Mouse (Mus musculus) cerebellum, adult 2 months (tissue): Measurements from ENCODE around the gene D630045J12Rik. TPM values are rescaled to one million over a fixed set of nuclear protein-coding genes. Genes with fewer than 3 reads are reported as not detected.

Source experiments
- DNase-seq, 2 experiments: peaks; one replicate each; pipeline ENCODE4 v3.0.0; 2021
- H3K27ac ChIP-seq: fragments of 200-500 bp; 2 replicates; pipeline ENCODE4 v1.5.1; 2012; ENCODE audit warnings: low read length, control low read depth, inconsistent platforms; ENCODE audit not compliant: insufficient read depth
- H3K27me3 ChIP-seq: fragments of 200-500 bp; 2 replicates; pipeline ENCODE4 v1.6.1; 2012; ENCODE audit warnings: inconsistent platforms, mild to moderate bottlenecking, low read length, moderate library complexity; ENCODE audit not compliant: control insufficient read depth, insufficient read depth
- H3K4me1 ChIP-seq: fragments of 200-500 bp; 2 replicates; pipeline ENCODE4 v1.6.1; 2011; ENCODE audit warnings: low read length; ENCODE audit not compliant: control insufficient read depth, insufficient read depth
- H3K4me3 ChIP-seq: fragments of 200-500 bp; replicated peaks from 2 replicates; pipeline ENCODE3; 2011; ENCODE audit warnings: mild to moderate bottlenecking, low read depth, low read length, control low read depth; ENCODE audit not compliant: insufficient read depth
- CTCF ChIP-seq: fragments of 200-500 bp; IDR thresholded peaks from 2 replicates; pipeline ENCODE4 v1.5.1; 2011; ENCODE audit warnings: low read depth, mild to moderate bottlenecking, control low read depth, low read length, moderate library complexity, borderline replicate concordance; ENCODE audit not compliant: insufficient read depth
- POLR2A ChIP-seq: fragments of 200-500 bp; IDR thresholded peaks from 2 replicates; pipeline ENCODE4 v1.6.1; 2011; ENCODE audit warnings: low read length, control low read depth, borderline replicate concordance; ENCODE audit not compliant: insufficient read depth
- WGBS: fragments of 180-500 bp; shearing (Covaris S2); methylation state at CpG from one replicate; pipeline ENCODE4 v1.1.7; 2018; 5-methylcytosine and 5-hydroxymethylcytosine counted together
- polyA plus RNA-seq: library from polyadenylated mRNA; depleted of rRNA; stranded (reverse); fragments of >200 nt; gene quantifications from 2 replicates; pipeline ENCODE4 v1.2.3, GENCODE M21; 2012; rRNA removed

The D630045J12Rik gene
- 15.9 TPM in 2 replicates for polyA plus RNA-seq

DNA sequence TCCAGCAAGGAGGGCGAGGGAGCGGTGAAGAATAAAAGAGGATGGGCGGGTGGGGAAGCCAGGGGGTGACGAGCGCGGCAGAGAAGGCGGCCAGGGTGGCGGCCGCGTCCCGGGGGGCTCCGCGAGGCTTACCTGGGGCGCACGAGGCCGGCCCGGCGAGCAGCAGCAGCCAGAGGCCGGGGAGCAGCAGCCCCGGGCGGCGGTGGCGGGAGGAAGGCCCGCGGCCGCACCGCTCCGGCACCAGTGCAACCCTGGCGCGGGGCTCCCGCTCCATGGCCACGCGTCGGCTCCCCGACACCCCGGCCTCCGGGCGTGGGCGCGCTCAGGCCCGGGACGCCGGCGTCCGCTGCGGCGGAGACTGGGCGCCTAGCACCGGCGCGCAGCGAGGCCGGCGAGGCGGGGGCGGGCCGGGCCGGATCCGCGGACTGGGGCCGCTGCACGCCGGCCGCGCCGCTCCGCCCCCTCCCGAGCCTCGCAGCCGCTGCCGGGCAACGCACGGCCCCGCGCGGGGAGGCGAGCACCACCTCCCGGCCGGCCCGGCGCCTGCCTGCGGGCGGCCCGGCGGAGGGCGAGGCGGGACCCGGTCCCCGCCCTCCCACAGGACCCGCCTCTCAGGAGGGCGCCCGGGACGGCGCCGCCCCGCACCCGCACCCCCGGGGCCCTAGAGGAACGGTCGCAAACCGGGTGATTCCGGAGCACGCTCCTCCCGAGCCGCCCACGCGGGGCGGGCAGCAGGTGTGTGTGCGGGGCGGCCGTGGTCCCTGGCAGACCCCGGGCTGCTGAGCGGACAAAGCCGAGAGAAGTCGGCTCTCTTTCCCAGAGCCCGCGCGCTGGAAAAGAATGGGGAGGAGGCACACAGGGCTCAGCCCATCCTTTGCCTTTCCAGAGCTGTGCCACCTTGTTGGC is at the start of gene D630045J12Rik:
Gene D630045J12Rik, minus strand, starts transcription at position 274 of the 906 bp plus-strand sequence.
- Histone ChIP-seq H3K4me3 (peak within 1 kb of the TSS; percentile 71), H3K4me1 (peaks cover 14% of the 10 kb centered on the region; the same call in 1 of the 2 replicates), H3K27ac (peak within 1 kb of the TSS; percentile 76), H3K27me3 (no peaks in the 10 kb centered on the region)
- DNase-seq: peak; percentile 72 to 78
- TF ChIP-seq CTCF: peak; percentile 8; the same call in 1 of the 2 replicates
- TF ChIP-seq POLR2A: no peak
- under 1% methylated on average over 114 of the region's 118 CpGs for WGBS

GRCm38 (mm10) chr6:38298761-38299401 is 45.1 kb upstream of the D630045J12Rik start, which contains the start of gene Zc3hav1l:
TSS of gene Zc3hav1l (minus strand) at chr6:38299259.
- Histone ChIP-seq H3K4me3 (peak within 1 kb of the TSS; percentile 79), H3K4me1 (no peaks in the 10 kb centered on the region), H3K27ac (peak within 1 kb of the TSS; percentile 63), H3K27me3 (no peaks in the 10 kb centered on the region)
- under 1% methylated on average over 70 of the region's 70 CpGs for WGBS
- peak; percentile 76 to 78 for DNase-seq
- TF ChIP-seq CTCF (no peak), POLR2A (peak; percentile 46; the same call in 1 of the 2 replicates)

DNA sequence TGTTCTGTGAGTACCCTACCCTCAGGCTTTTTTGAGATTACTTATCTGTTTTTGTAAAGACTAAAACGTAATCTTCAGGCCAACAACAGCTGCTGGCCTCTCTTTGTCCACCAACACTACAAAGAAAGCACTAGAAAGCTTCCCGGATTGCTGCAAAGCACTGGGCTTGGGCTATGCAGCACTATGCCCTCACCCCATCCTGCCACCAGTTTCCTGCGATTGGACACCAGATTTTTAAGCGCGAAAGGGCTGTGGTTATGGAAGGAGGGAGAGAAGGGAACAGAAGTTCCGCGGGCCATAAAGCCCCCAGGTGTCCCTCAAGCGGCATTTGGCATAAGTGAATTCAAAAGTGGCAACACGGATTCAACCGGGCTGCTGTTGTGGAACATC is 44.4 kb upstream of the D630045J12Rik start:
- Histone ChIP-seq H3K4me3 (peak overlapping the region; percentile 79), H3K27ac (no peak overlapping the region), H3K27me3 (no peaks in the 10 kb centered on the region), H3K4me1 (no peaks in the 10 kb centered on the region)
- TF ChIP-seq POLR2A (no peak), CTCF (no peak)
- WGBS: 4% methylated on average over 10 of the region's 10 CpGs
- DNase-seq: peak; percentile 17 to 46

DNA sequence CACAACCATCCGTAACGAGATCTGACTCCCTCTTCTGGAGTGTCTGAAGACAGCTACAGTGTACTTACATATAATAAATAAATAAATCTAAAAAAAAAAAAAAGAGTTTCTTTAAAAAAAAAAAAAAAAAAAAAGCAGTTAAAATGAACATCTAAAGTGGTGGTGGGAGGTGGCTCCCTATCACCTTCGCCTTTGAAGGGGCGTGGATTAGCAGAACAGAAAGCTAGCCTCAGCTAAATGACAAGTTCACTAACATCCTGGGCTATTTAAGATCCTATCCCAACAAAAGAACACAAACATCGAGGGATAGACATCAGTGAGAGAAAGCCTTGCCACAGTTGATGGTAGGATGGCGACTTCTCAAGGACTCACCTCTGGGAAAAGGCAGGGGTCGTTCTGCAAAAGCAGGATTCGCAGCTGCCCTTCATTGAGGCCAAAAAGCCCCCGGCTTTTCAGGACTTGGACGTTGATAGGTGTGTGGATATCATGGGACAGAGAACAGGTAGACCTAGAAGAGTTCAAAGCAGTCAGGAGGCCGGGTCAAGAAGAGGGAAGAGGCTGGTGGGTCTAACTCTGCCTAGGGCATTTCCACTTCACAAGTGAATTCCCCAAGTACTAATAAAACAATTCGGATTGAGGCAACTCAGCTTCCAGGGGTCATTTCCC is 43.9 kb upstream of the D630045J12Rik start:
- Histone ChIP-seq H3K27ac (no peak overlapping the region), H3K27me3 (no peaks in the 10 kb centered on the region), H3K4me1 (no peaks in the 10 kb centered on the region), H3K4me3 (no peak overlapping the region)
- WGBS: 60% methylated on average over 12 of the region's 12 CpGs
- TF ChIP-seq POLR2A: no peak
- no peak for TF ChIP-seq CTCF
- DNase-seq: no peak

GRCm38 (mm10) chr6:38293708-38294107 is 39.9 kb upstream of the D630045J12Rik start:
- no peaks in the 10 kb centered on the region for H3K4me1 ChIP-seq
- WGBS: 80% methylated on average over 3 of the region's 3 CpGs

GRCm38 (mm10) chr6:38292871-38293646 is 39.2 kb upstream of the D630045J12Rik start:
- Histone ChIP-seq H3K4me3 (no peak overlapping the region), H3K27ac (no peak overlapping the region), H3K4me1 (no peaks in the 10 kb centered on the region), H3K27me3 (no peaks in the 10 kb centered on the region)
- no peak for DNase-seq
- whole genome bisulfite sequencing: 61% methylated on average over 11 of the region's 11 CpGs
- TF ChIP-seq POLR2A (no peak), CTCF (no peak)

More at GRCm38 (mm10) chr6:38293708-38294107, 39.9 kb upstream of the D630045J12Rik start:
- TF ChIP-seq POLR2A (no peak), CTCF (no peak)
- Histone ChIP-seq H3K27ac (no peak overlapping the region), H3K27me3 (no peaks in the 10 kb centered on the region), H3K4me3 (no peak overlapping the region)
- DNase-seq: no peak

GRCm38 (mm10) chr6:38284422-38284821 is 30.6 kb upstream of the D630045J12Rik start:
- no peaks in the 10 kb centered on the region for H3K27me3 ChIP-seq
- no peak for DNase-seq
- no peak overlapping the region for H3K4me3 ChIP-seq
- TF ChIP-seq CTCF: no peak
- no peak for TF ChIP-seq POLR2A
- WGBS: 98% methylated on average over 19 of the region's 19 CpGs
- H3K27ac ChIP-seq: no peak overlapping the region
- H3K4me1 ChIP-seq: no peaks in the 10 kb centered on the region
